Mouse (Mus musculus) lung, postnatal 4 days (tissue): ENCODE results near the gene Guk1.
A peak's percentile ranks its signal among the peaks of the same experiment; 100 is the strongest.

Source experiments
- DNase-seq, 2 experiments: peaks; one replicate each; pipeline ENCODE4 v3.0.0; 2021

Guk1 gene

DNA sequence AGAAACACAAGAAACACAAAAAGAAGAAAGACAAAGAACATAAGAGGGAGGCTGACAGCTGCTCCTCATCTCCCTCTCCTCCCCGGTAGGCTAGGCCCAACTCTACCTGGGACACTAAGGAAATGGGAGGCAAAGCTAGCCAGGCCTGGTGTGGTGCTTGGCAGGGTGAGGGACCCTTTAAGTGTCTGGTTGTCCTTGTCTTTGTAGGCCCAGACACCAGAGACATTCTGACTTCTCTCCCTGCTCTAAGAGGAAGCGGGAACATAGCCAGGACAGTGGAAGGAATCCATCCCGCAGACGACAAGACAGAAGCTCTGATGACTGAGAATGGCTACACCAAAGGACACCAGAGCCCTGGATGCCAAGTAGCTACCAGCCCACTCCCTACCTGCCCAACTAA, 18.0 kb upstream of the Guk1 start:
- no peak for DNase-seq

DNA sequence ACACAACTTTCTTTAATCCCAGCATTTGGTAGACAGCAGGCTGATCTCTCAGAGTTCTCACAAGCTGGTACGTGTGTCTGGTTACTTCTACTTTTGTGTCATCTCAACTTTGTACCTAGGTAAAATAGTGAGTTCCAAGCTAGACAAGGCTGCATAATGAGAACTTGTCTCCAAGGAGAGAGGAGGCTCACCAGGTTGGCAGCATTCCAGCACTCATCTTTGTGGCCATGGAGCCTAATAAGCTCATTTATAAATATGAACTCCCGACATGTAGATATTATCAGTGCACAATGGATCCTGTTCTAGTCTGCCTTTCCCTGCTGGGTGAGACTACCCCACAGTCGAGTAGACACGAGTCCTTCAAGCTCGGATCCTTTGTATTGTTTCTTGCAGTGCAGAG, 17.6 kb upstream of the Guk1 start:
- DNase-seq, result no peak

DNA sequence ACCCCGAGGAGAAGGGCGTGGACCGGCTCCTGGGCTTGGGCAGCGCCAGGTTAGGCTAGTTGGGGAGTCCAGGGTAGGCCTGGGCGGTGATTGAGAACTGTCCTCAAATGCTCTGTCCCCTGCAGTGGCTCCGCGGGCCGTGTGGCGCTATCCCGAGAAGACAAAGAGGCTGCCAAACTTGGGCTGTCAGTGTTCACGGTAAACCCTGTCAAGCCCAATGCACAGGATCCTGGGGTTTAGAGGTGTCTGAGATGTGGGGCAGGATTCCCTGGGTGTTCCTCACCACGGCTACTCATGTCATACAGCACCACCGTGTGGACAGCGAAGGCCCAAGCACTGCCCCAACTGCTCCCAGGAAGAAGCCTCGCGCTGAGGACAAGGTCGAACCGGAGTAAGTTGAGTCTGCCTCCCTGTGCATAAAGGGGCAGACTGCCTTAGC, 17.0 kb upstream of the Guk1 start:
- peak; percentile 82 to 85 for DNase-seq

DNA sequence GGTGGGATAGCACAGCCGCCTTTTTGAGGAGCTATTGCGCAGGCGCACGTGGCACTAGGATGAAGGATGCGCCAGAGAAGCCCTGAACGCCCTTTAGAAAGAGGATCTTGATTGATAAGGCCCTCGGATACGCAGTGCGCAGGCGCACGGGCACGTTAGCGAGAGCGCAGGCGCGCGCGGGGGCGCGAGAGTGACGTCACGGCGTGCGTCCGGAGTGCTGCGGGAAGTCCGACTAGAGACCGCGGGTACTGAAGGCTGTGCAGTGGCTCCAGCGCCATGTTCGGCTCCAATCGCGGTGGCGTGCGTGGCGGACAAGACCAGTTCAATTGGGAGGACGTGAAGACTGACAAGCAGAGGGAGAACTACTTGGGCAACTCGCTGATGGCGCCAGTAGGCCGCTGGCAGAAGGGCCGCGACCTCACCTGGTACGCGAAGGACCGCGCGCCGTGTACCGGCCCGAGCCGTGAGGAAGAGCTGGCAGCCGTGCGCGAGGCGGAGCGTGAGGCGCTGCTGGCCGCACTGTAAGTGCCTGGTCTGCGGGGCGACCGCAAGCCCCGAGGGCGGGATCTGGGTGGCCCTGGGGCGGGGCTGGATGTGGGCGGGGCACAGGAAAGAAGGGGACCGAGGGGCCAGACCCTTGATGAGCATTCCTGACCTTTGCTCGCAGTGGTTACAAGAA, 16.3 kb upstream of the Guk1 start, which contains the start of gene 2310033P09Rik:
TSS of gene 2310033P09Rik (plus strand) at position 169 of the 679 bp plus-strand sequence.
- peak; percentile 95 to 96 for DNase-seq

DNA sequence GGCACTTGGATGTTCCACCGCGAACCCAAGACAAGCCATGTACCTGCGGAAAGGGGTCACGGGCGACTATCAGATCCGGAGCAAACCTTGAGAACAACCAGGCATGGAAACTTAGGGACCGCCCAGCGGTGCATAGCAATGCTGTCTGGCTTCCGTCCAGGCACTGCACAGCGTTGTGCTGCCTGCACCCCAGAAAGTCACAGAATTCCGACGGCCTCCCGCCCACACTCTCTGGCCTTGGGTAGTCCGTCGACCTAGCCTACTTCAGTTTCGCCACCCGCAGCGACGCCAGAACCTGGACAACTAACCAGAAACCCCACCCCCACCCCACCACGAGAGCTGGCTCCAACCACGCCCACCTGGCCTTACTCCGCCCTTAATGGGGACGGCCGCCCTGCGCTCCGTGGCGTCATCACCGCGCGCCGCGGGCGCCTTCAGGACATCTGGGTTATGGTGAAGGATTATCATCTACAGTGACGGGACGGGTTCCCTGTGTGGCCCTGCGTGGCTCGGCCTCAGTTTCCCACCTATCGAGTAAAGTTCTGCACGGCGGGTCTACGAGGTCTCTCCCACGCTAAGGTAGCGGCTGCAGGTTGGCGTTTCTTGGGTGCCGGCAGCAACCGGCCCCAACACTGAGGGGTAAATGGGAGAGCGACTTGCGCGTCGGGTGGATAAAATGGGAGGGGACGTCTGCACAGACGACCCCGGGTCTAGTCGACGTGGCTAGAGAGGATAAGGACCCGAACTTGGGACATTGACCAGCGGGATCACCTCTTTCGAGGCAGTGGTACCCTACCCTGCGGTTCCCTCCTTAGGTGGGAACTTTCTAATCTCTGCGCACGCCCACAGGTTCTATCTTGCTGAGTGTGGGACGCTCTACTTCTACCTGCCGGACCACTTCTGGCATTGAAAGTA, 10.3 kb upstream of the Guk1 start, which contains the start of gene Mrpl55:
TSS of gene Mrpl55 (plus strand) at position 406 of the 915 bp plus-strand sequence.
- peak; percentile 96 for DNase-seq

DNA sequence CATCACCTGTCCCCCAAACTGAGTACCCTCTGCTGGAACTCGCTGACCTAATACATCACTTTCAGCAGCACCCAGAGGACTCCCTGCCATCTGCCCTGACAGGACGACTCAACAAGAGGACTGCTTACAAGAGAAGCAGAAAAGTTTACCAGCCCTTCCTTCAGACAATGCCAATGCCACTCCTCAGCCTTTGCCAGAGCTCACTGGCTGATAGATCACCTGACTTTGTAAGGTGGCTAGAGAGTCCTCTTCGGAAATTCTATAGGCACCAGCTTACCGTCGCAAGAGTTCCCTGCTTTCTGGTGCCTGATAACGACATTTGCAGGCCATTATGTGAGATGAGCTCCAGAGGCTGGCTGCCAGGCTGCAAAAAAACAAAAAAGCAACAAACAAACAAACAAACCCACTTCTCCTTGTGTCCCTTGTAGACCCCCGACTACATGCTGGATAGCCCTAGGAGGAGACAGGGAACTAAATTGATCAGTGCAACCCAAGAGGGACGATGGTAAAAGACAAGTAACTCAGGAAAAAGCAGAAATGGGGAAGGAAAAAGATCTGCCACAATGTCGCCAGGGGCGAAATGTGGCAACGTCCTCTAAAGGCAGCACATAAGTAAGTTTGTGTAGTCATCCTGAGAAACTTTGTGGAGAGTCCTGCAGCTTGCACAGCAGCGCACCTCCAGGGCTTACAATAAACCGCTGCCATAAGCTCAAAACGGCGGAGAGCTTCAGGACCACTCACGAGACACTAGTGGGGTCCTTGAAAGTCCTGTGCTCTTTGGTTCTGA, 9.4 kb upstream of the Guk1 start:
- peak in 1 of 2 experiments; percentile 30 for DNase-seq

DNA sequence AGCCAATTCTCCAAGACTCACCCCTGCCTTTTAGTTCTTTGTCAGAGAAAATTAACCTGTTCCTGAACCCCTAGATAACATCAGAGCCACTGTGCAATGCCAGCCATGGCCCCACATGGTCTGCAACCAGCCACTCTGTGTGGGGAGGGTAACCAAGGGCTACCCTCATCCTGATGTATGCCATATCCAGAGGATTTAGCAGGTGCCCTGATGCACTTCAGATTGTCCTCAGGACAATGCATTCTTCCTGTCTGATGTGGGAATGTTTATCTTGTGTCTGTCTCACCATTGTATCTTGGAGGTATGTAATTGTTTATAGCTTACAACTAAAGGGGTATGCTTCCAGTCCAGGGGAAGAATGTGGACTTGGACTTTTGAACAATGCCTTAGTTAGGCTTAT, 4.2 kb upstream of the Guk1 start:
- DNase-seq, result peak; percentile 52 to 74

DNA sequence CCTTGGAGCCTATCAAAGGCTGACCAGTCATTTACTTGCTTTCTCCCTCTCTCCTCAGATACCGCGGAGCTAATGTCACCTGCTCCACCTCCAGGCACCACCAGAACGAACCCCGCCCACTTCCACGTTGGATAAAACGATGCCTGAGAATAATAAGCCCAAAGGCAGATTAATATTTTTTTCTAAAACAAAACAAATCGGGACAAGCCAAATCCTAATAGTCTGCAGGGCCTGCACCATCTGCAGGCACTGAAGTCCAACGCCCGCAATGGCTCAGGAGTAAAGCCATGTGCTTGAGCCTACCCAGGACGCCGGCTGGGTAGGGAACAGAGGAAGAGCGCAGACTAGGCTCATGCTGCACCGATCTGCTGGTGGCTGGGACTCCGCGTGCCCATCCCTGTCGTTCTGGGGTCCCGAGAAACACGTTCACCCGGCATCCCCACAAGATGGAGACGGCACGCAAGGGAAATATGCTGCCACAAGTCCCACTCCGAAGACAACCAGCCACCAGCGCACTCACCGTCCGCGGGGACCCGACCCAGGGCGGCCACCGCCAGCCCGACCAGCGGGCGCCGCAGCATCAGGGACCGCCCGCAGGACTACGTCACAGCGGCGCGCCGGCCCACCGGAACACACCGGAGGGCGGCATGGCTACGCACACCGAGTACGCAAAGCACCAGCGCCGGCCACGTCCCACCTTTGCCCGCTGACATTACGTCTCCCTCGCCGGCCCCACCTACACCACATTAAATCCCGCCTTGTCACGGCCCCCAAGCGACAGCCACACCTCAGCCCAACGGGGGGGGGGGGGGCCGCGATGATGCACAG, 567 bp downstream of the Guk1 start:
- DNase-seq, result peak; percentile 92 to 96

DNA sequence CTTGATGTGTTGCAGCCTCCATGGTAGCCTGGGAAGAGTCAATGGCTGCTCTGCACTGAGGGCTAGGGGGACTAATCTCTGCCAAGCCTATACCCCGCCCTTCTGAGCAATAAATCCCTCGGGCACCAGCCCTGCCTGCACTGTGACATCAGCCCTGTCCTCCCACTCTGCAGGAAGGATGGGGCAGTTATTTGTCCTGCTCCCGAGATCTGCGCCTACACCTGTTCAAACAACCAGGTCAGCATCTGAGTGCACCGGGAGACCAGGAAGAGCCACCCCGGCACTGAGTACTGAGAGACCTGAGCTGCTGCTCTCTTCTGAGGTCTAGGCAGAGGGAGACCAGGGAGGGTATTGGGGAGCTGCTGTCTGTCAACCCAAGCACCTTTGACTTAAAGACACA, 4.3 kb downstream of the Guk1 start:
- no peak for DNase-seq

DNA sequence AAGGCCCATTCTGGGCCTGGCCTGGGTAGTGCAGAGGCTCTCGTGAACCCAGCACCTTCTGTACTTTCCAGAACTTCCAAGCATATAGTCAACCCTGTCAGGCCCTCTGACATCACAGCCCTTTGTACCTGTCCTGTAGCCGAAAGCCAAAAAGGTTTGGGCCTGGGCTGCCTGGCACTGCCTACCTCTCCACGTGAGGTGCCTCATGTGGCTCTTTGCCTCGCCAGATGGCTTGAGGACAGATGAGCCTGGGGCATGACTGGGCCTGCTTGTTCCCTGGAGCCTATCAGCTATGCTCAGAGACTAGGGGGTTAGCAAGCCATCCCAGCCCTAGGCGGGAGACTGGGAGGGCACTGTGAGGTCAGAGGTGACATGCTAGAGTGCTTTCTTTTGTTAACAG, 6.5 kb downstream of the Guk1 start:
- no peak for DNase-seq

DNA sequence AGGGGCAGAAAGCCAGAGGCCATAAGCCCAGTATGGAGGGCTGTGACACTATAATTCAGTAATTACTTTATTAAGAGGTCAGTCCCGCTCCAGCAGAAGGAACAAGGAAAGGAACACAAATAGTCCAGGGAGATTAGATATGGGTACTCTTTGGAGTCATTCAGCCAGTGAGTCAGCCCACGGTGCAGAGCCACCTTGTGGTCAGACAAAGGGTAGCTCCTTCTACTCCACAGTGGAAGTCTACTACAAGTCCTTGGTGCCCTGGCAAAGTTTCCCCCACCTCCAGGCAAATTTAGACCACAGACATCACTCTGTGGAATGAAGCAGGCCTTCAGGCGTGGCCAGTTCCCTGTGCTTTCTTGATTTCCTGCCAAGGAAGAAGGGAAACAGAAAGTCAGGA, 8.2 kb downstream of the Guk1 start:
- peak; percentile 60 to 68 for DNase-seq

DNA sequence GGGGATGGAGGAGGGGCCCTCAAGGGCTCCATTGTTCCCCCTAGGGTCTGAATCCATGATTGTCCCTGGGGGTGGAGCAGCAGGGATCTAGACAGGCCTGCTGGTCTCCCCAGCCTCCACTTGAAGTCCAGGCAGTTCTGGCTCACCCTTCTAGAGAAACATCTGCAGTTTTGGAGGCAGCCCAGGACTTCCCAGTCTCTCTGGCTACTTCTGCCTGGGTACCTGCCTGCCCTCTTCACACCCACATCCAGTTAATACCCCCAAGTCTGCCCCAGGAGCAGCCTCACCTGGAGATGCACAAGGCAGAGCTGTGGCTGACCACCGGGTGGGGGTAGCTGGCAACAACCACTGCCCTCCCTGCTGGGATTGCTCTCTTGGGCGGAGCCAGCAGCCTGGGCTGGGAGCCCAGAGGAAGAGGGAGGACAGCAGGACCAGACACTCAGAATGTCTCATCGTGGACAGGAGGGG, 9.1 kb downstream of the Guk1 start, which contains the start of gene Gjc2:
TSS of gene Gjc2 (minus strand) at position 350 of the 468 bp plus-strand sequence.
- peak; percentile 55 to 82 for DNase-seq

DNA sequence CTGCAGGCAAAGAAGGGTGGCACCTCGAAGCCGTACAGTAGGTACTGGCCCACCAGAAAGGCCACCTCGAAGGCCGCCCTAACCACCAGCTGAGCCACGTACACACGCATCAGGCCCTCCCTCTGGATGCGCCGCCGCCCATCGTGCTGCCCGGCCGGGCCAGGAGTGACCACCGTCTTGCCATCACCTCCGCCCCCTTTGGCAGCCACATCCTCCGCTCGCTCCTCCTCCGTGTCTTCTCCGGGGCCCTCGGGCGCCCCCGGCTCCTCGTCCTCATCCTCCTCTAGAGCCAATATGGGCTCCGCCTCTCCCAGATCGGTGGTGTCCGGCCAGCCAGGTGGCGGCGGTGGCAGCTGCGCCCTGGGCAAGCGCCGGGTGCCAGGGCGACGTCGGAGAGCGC, 15.1 kb downstream of the Guk1 start:
- peak; percentile 47 to 69 for DNase-seq

DNA sequence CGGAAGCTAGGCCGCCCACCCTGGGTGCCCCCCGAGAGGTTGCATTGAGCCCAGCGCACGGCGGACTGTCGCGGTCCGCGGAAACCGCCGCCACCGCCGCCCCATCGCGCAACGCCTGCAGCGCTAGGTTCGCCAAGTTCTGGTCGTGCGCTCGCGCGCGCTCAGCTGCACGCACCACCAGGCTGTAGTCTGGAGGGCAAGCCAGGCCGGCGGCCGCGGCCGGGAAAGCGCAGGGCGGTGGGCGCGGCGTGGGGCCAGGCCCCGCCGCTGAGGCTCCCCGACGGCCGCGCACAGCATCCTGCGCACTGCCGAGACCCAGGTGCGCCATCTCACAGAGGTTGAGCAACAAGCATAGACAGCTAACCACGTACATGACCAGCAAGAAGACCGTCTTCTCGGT, 15.5 kb downstream of the Guk1 start:
- DNase-seq, result peak in 1 of 2 experiments; percentile 15

DNA sequence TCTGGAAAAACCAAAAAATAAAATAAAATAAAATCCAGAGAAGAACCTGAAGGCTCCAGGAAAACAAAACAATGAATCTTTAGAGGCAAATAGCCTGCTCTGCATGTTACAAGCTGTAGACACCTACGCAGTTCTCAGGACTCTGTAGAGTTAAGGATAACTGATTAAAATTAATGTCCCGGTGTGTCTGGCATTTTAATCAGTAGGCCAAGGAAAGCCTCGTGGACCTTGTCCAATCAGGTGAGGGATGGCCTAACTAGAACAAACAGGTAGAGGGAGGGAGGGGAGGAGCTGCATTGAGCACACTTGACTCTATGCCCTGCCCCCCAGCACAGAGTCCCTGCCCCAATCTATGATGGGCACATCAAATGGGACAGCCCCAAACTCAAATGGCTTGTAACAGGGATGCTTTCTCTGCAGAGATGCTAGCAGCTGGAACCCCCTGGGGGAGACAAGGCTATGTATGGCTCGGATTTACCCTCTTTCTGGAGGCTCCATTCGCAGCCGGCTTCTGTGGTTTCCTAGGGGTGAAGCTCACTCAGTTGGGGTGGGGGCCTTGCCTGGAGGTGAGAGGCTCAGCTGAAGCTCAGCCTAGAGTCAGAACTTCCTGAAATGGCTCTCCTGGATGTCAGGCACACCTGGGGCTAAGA, 17.7 kb downstream of the Guk1 start:
- no peak for DNase-seq

DNA sequence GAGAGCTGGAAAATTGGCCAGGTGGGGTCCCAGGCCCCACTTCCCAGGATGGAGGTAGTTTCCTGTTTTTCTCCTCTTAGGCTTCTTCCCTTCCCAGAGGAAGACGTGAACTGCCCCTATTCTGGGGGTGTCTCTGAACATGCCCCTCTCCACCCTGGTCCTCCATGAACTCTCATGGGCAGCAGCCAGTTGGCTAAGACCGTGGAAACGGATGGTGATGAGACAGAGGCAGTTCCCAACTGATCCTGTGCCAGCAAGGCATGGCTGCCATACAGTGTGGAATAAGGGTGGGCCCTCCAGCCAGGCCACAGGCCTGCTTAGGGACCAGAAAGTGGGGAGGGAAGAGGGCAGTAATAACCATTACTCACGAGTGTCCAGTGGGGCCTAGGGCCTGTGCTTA, 21.5 kb downstream of the Guk1 start:
- DNase-seq, result peak; percentile 44 to 74

DNA sequence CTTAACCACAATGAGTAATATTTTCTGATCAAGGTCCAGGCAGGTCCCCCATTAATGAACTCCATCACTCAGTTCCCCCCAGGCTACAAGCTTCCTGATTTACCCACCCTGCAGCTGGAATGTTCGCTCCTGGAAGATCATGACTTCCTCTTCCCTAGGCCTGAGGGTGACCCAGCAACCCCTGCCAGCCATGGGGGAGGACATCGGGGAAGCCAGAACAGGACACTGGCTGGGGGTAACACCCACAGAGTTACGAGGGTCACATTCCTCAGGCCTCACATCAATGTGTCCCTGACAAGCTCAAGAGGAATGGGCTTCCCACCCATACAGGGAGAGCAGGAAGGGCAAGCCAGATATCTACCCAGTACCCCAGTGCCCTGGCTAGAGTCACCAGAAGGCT, 22.2 kb downstream of the Guk1 start:
- DNase-seq, result peak in 1 of 2 experiments; percentile 58

DNA sequence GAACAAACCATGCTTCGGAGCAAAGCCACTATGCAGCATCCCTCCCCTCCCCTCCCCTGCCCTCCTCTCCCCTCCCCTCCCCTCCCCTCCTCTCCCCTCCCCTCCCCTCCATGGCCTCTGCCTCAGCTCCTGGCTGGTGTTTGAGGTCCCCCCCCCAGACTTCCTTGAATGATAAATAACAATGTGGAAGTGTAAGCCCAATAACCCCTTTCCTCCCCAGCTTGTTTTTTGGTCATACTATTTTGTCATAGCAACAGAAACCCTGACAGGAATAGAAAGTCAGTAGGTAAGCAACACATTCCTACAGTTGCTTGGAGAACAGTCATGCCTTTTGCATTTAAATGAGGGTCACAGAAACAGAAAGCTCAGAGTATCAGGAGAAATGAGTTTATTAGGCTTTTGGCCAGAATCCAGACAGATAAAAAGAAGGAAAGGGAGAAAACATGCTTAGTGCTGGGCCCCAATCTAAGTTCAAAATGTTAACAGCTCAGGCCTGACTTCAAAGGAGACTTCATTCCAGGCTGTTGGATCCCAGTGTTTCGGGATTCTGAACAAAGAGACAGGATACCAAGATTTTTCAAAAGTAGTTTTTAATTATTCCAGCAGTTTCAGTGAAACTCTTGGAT, 26.3 kb downstream of the Guk1 start:
- DNase-seq, result no peak

DNA sequence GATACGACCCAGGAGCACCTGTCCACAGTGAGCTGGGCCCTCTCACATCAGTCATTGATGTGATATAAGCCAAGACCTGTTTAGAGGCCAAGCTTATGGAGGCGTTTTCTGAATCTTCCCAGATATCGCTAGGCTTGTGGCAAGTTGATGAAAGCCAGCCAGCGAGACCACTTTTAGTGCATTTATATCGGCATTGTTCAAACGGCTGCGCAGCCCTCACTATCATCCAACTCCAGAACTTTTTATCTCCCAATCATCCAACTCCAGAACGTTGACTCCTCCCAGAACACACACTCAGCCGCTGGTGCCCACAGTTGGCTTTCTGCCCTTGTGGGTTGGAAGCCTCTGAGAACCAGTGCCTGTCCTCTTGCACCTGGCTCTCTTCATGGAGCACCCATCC, 27.6 kb downstream of the Guk1 start:
- DNase-seq, result no peak
